8 mouse cellular contexts compared by ENCODE assay signal in genomic region chr7:140138021-140138310, GRCm38 (mm10). TPM values are rescaled to one million over a fixed set of nuclear protein-coding genes. Genes with fewer than 3 reads are reported as not detected.
DNase-seq lines count a peak whose midpoint lies in the region; ATAC-seq and TF ChIP-seq lines count a peak whose summit lies in the region.

No protein-coding gene starts in this region.

- no peaks in the 10 kb centered on the region for H3K27me3 ChIP-seq in spleen, adult 2 months (ENCODE audit: control insufficient read depth, insufficient read depth, low read length)
- no peaks in the 10 kb centered on the region for H3K27me3 ChIP-seq in limb, embryonic 15.5 days
- no peaks in the 10 kb centered on the region for H3K27me3 ChIP-seq in stomach, embryonic 16.5 days (ENCODE audit: control insufficient read depth, insufficient read depth, low read length)

- no peak for TF ChIP-seq CTCF in spleen, adult 2 months (IDR thresholded peaks at IDR 0.05; ENCODE audit: extremely low read depth, insufficient read depth, insufficient read length, insufficient replicate concordance)

- no peaks in the 10 kb centered on the region for H3K9me3 ChIP-seq in limb, embryonic 15.5 days
- no peaks in the 10 kb centered on the region for H3K9me3 ChIP-seq in stomach, embryonic 16.5 days (replicated peaks; ENCODE audit: control insufficient read depth, low read length)

- peak; percentile 25; the same call in 1 of the 2 replicates for ATAC-seq in frontal cortex, adult (ENCODE audit: low TSS enrichment)
- no peak for ATAC-seq in limb, embryonic 15.5 days (ENCODE audit: insufficient number of reproducible peaks, low FRiP score, low TSS enrichment, low read depth)
- ATAC-seq in stomach, embryonic 16.5 days (ENCODE audit: insufficient read depth, low FRiP score) = no peak

- no peaks in the 10 kb centered on the region for H3K36me3 ChIP-seq in spleen, adult 2 months (ENCODE audit: control insufficient read depth, insufficient read depth, low read length)
- H3K36me3 ChIP-seq in limb, embryonic 15.5 days = peaks cover 17% of the 10 kb centered on the region
- H3K36me3 ChIP-seq in stomach, embryonic 16.5 days (ENCODE audit: control insufficient read depth, insufficient read depth, low read length) = peaks cover 2% of the 10 kb centered on the region; the same call in 1 of the 2 replicates

- H3K9ac ChIP-seq in limb, embryonic 15.5 days = peak overlapping the region; percentile 95
- peak overlapping the region; percentile 98 for H3K9ac ChIP-seq in stomach, embryonic 16.5 days (ENCODE audit: low read length)

- peak overlapping the region; percentile 93 for H3K27ac ChIP-seq in spleen, adult 2 months (ENCODE audit: insufficient read depth, low read length)
- H3K27ac ChIP-seq in limb, embryonic 15.5 days = peak overlapping the region; percentile 83
- H3K27ac ChIP-seq in stomach, embryonic 16.5 days (ENCODE audit: low read length) = peak overlapping the region; percentile 74; the same call in 1 of the 2 replicates

- no peak for DNase-seq in frontal cortex, postnatal 10 days (ENCODE audit: low spot score in 2 of 2)
- DNase-seq in spleen, adult 2 months (ENCODE audit: low read depth in 1 of 2, low spot score in 2 of 2) = no peak
- no peak for DNase-seq in spleen, adult 18-20 months
- no peak for DNase-seq in right cerebral cortex, adult 18-20 months
- DNase-seq in spleen, postnatal 10 days (ENCODE audit: low spot score in 2 of 2) = no peak

- no peaks in the 10 kb centered on the region for H3K4me1 ChIP-seq in spleen, adult 2 months (ENCODE audit: control insufficient read depth, insufficient read depth, insufficient read length)
- peaks cover 6% of the 10 kb centered on the region for H3K4me1 ChIP-seq in limb, embryonic 15.5 days
- peaks cover 5% of the 10 kb centered on the region; the same call in 1 of the 2 replicates for H3K4me1 ChIP-seq in stomach, embryonic 16.5 days (ENCODE audit: control insufficient read depth, insufficient read depth, low read length)

- peak overlapping the region; percentile 98 for H3K4me3 ChIP-seq in spleen, adult 2 months (ENCODE audit: extremely low read depth, insufficient read depth, insufficient read length)
- peak overlapping the region; percentile 93 for H3K4me3 ChIP-seq in limb, embryonic 15.5 days
- peak overlapping the region; percentile 93 for H3K4me3 ChIP-seq in stomach, embryonic 16.5 days (replicated peaks; ENCODE audit: low read length)

- no peak; the same call in 1 of the 2 replicates for TF ChIP-seq POLR2A in spleen, adult 2 months (IDR thresholded peaks at IDR 0.05; ENCODE audit: low read depth, low read length)

- H3K4me2 ChIP-seq in limb, embryonic 15.5 days = peak overlapping the region; percentile 90
- peak overlapping the region; percentile 97 for H3K4me2 ChIP-seq in stomach, embryonic 16.5 days (ENCODE audit: low read depth, low read length)

- WGBS in spleen, adult 2 months = under 1% methylated on average over 8 of the region's 8 CpGs
- 0% methylated on average over 8 of the region's 8 CpGs for WGBS in limb, embryonic 15.5 days
- under 1% methylated on average over 8 of the region's 8 CpGs for WGBS in stomach, embryonic 16.5 days

RNA-seq across cellular contexts. Expression of gene Mtg1, which starts 0.6 kb away (rescaled TPM):
- polyA plus RNA-seq in spleen, adult 2 months (2012; rRNA removed) = 18.8 and 20.5 TPM in 2 replicates
- 20.6 and 21.9 TPM in 2 replicates for polyA plus RNA-seq in limb, embryonic 15.5 days (2015; fragmentation: Nextera tagmentation; extraction: Ambion mirVana)
- polyA plus RNA-seq in stomach, embryonic 16.5 days (2015; fragmentation: Nextera tagmentation; extraction: Ambion mirVana) = 20.2 and 22.8 TPM in 2 replicates

RNA-seq across cellular contexts. Expression of gene Sprn, which starts 16.7 kb away (rescaled TPM):
- polyA plus RNA-seq in spleen, adult 2 months (2012; rRNA removed) = 0.04 and 0.08 TPM in 2 replicates
- polyA plus RNA-seq in limb, embryonic 15.5 days (2015; fragmentation: Nextera tagmentation; extraction: Ambion mirVana) = 0.27 and 0.36 TPM in 2 replicates
- polyA plus RNA-seq in stomach, embryonic 16.5 days (2015; fragmentation: Nextera tagmentation; extraction: Ambion mirVana) = 0.96 and 1.1 TPM in 2 replicates

RNA-seq across cellular contexts. Expression of gene Echs1, which starts 21.7 kb away (rescaled TPM):
- 24.5 and 29.5 TPM in 2 replicates for polyA plus RNA-seq in spleen, adult 2 months (2012; rRNA removed)
- 130 and 141 TPM in 2 replicates for polyA plus RNA-seq in limb, embryonic 15.5 days (2015; fragmentation: Nextera tagmentation; extraction: Ambion mirVana)
- polyA plus RNA-seq in stomach, embryonic 16.5 days (2015; fragmentation: Nextera tagmentation; extraction: Ambion mirVana) = 156 and 158 TPM in 2 replicates

RNA-seq across cellular contexts. Expression of gene Paox, which starts 22.4 kb away (rescaled TPM):
- 8.7 and 9.9 TPM in 2 replicates for polyA plus RNA-seq in spleen, adult 2 months (2012; rRNA removed)
- 17.7 and 18.4 TPM in 2 replicates for polyA plus RNA-seq in limb, embryonic 15.5 days (2015; fragmentation: Nextera tagmentation; extraction: Ambion mirVana)
- polyA plus RNA-seq in stomach, embryonic 16.5 days (2015; fragmentation: Nextera tagmentation; extraction: Ambion mirVana) = 31.4 and 31.9 TPM in 2 replicates

RNA-seq across cellular contexts. Expression of gene Olfr522, which starts 26.6 kb away (rescaled TPM):
- polyA plus RNA-seq in spleen, adult 2 months (2012; rRNA removed) = not detected in 2 replicates
- polyA plus RNA-seq in limb, embryonic 15.5 days (2015; fragmentation: Nextera tagmentation; extraction: Ambion mirVana) = not detected in 2 replicates
- polyA plus RNA-seq in stomach, embryonic 16.5 days (2015; fragmentation: Nextera tagmentation; extraction: Ambion mirVana) = not detected in 2 replicates
